Comparison of ENCODE assay signal across 28 mouse cellular contexts in genomic region chr2:38039621-38040020, GRCm38 (mm10).
"Had no signal": no experiment of that assay in that cellular context is flagged by ENCODE, and none has a peak within 500 bp of the region (broad histone marks: within the 10 kb centered on the region; RNA-seq: fewer than 3 reads in every experiment).

No protein-coding gene starts in this region.

- H3K27me3 ChIP-seq: embryonic facial prominence, embryonic 12.5 days; embryonic facial prominence, embryonic 13.5 days; embryonic facial prominence, embryonic 15.5 days; forebrain, embryonic 12.5 days; forebrain, embryonic 13.5 days; forebrain, embryonic 15.5 days had no signal

- H3K9me3 ChIP-seq: embryonic facial prominence, embryonic 10.5 days; embryonic facial prominence, embryonic 12.5 days; embryonic facial prominence, embryonic 13.5 days; embryonic facial prominence, embryonic 15.5 days; forebrain, embryonic 10.5 days; forebrain, embryonic 12.5 days; forebrain, embryonic 13.5 days; forebrain, embryonic 15.5 days had no signal

- DNase-seq: cerebellum, adult 2 months; cerebellum, adult 8-10 months; cerebellum, adult 9-10 months; cerebellum, adult 9-11 months; cerebellum, postnatal 10 days; cerebellum, postnatal 14 days; cerebellum, postnatal 25 days; cerebellum, postnatal 36 days; embryo, embryonic 11 days; forebrain, postnatal 0 days; gastrocnemius, adult 2 months; gastrocnemius, postnatal 10 days; gastrocnemius, postnatal 14 days; gastrocnemius, postnatal 25 days; gastrocnemius, postnatal 36 days; heart, adult 18-20 months; heart, adult 2 months had no signal

- H3K4me1 ChIP-seq: embryonic facial prominence, embryonic 12.5 days; embryonic facial prominence, embryonic 15.5 days; forebrain, embryonic 12.5 days; forebrain, embryonic 15.5 days had no signal

- H3K36me3 ChIP-seq: embryonic facial prominence, embryonic 10.5 days; embryonic facial prominence, embryonic 12.5 days; embryonic facial prominence, embryonic 13.5 days; embryonic facial prominence, embryonic 15.5 days; forebrain, embryonic 10.5 days; forebrain, embryonic 12.5 days; forebrain, embryonic 15.5 days had no signal

- H3K4me3 ChIP-seq: embryonic facial prominence, embryonic 10.5 days; embryonic facial prominence, embryonic 12.5 days; embryonic facial prominence, embryonic 13.5 days; embryonic facial prominence, embryonic 15.5 days; erythroblast, embryonic 14.5 days; forebrain, embryonic 10.5 days; forebrain, embryonic 12.5 days; forebrain, embryonic 13.5 days; forebrain, embryonic 15.5 days; gastrocnemius, adult 2 months; heart, adult 2 months had no signal

- H3K27ac ChIP-seq: embryonic facial prominence, embryonic 10.5 days; embryonic facial prominence, embryonic 12.5 days; embryonic facial prominence, embryonic 13.5 days; embryonic facial prominence, embryonic 15.5 days; forebrain, embryonic 10.5 days; forebrain, embryonic 12.5 days; forebrain, embryonic 13.5 days; forebrain, embryonic 15.5 days; gastrocnemius, adult 2 months; heart, adult 2 months had no signal

- ATAC-seq: forebrain, embryonic 13.5 days; forebrain, embryonic 14.5 days; forebrain, embryonic 15.5 days; forebrain, embryonic 16.5 days; forebrain, postnatal 0 days had no signal

- H3K4me2 ChIP-seq: embryonic facial prominence, embryonic 12.5 days; embryonic facial prominence, embryonic 13.5 days; embryonic facial prominence, embryonic 15.5 days; forebrain, embryonic 12.5 days; forebrain, embryonic 13.5 days; forebrain, embryonic 15.5 days had no signal

- H3K9ac ChIP-seq: embryonic facial prominence, embryonic 12.5 days; embryonic facial prominence, embryonic 13.5 days; embryonic facial prominence, embryonic 15.5 days; forebrain, embryonic 12.5 days; forebrain, embryonic 13.5 days; forebrain, embryonic 15.5 days; forebrain, postnatal 0 days had no signal
